Mouse (Mus musculus) lung, postnatal 0 days (tissue): ENCODE measurements around the gene Sucnr1. TPM values are rescaled to one million over a fixed set of nuclear protein-coding genes. Genes with fewer than 3 reads are reported as not detected.

Source experiments
- ATAC-seq: fragments of 200-750 bp; cut with Nextera tagmentation; 2 replicates; pipeline ENCODE4 v1.8.0; 2017; ENCODE audit warnings: moderate library complexity
- DNase-seq: peaks from one replicate; pipeline ENCODE4 v3.0.0-alpha.2; 2016; ENCODE audit warnings: low spot score
- H3K27ac ChIP-seq: fragments of 300-500 bp; sonication (generic); 2 replicates; pipeline ENCODE4 v1.5.1; 2014; ENCODE audit warnings: antibody characterized with exemption, mild to moderate bottlenecking, low read length, mixed read lengths
- H3K27me3 ChIP-seq: fragments of 300-500 bp; sonication (generic); replicated peaks from 2 replicates; pipeline ENCODE4 v1.6.1; 2014; ENCODE audit warnings: low read length, mixed read lengths; ENCODE audit not compliant: insufficient read depth
- H3K36me3 ChIP-seq: fragments of 300-500 bp; sonication (generic); 2 replicates; pipeline ENCODE4 v1.6.1; 2014; ENCODE audit warnings: low read length, mixed read lengths; ENCODE audit not compliant: insufficient read depth
- H3K4me1 ChIP-seq: fragments of 300-500 bp; sonication (generic); 2 replicates; pipeline ENCODE4 v1.6.1; 2014; ENCODE audit warnings: antibody characterized with exemption, low read depth, low read length, mixed read lengths; ENCODE audit not compliant: insufficient read depth
- H3K4me2 ChIP-seq: fragments of 300-500 bp; sonication (generic); replicated peaks from 2 replicates; pipeline ENCODE4 v1.6.1; 2014; ENCODE audit warnings: low read depth, mild to moderate bottlenecking, low read length, moderate library complexity, mixed read lengths
- H3K4me3 ChIP-seq: fragments of 300-500 bp; sonication (generic); 2 replicates; pipeline ENCODE4 v1.5.1; 2014; ENCODE audit warnings: low read depth, low read length
- H3K9ac ChIP-seq: fragments of 300-500 bp; sonication (generic); replicated peaks from 2 replicates; pipeline ENCODE4 v1.6.1; 2014; ENCODE audit warnings: low read depth, mild to moderate bottlenecking
- H3K9me3 ChIP-seq: fragments of 300-500 bp; sonication (generic); 2 replicates; pipeline ENCODE4 v1.6.1; 2016; ENCODE audit warnings: low read length, mixed read lengths
- CTCF ChIP-seq: IDR thresholded peaks from 2 replicates; pipeline ENCODE4 v1.5.1; 2016; ENCODE audit warnings: antibody characterized with exemption, mild to moderate bottlenecking
- EP300 ChIP-seq: IDR thresholded peaks from 2 replicates; pipeline ENCODE4 v1.6.1; 2016; ENCODE audit warnings: antibody characterized with exemption, mild to moderate bottlenecking, control low read depth
- WGBS: fragments of 180-500 bp; shearing (Covaris S2); extraction: QIAGEN DNeasy Blood & Tissue Kit; methylation state at CpG from one replicate; pipeline ENCODE4 v1.1.7; 2014; 5-methylcytosine and 5-hydroxymethylcytosine counted together
- polyA plus RNA-seq: library from polyadenylated mRNA; unstranded; fragments of >200 nt; fragmentation: Nextera tagmentation; extraction: Ambion mirVana; gene quantifications from 2 replicates; pipeline ENCODE4 v1.2.1, GENCODE M21; 2015

Sucnr1 gene
- not detected in 2 replicates for polyA plus RNA-seq

- no peak within 1 kb of the TSS for H3K4me3 ChIP-seq
- TF ChIP-seq CTCF (no peak), EP300 (no peak)
- no peak within 1 kb of the TSS for H3K27ac ChIP-seq
- 0 out of 2 replicates have a peak, but pooled peaks cover 3% of the 10 kb centered on the region for H3K4me1 ChIP-seq
- WGBS, result 49% methylated on average over 4 of the region's 4 CpGs
- DNase-seq, result no peak
- no peak within 1 kb of the TSS for H3K9ac ChIP-seq
- H3K9me3 ChIP-seq, result no peaks in the 10 kb centered on the region
- no peaks in the 10 kb centered on the region for H3K27me3 ChIP-seq
- H3K4me2 ChIP-seq, result no peak within 1 kb of the TSS
- no peak for ATAC-seq
- H3K36me3 ChIP-seq, result no peaks in the 10 kb centered on the region
Measured at GRCm38 (mm10) chr3:60081648-60082047, at the start of gene Sucnr1. Sucnr1 (plus strand) TSS chr3:60081869.

GRCm38 (mm10) chr3:60046221-60046913 is 35.3 kb upstream of the Sucnr1 start:
- Histone ChIP-seq H3K27me3 (no peaks in the 10 kb centered on the region), H3K4me3 (no peak overlapping the region), H3K36me3 (no peaks in the 10 kb centered on the region), H3K4me2 (no peak overlapping the region), H3K9me3 (no peaks in the 10 kb centered on the region), H3K27ac (no peak overlapping the region), H3K4me1 (no peaks in the 10 kb centered on the region), H3K9ac (no peak overlapping the region)
- ATAC-seq, result no peak
- 54% methylated on average over 3 of the region's 3 CpGs for WGBS
- DNase-seq, result no peak
- TF ChIP-seq EP300, result no peak
- no peak for TF ChIP-seq CTCF

- WGBS, result 48% methylated on average over 3 of the region's 3 CpGs
- H3K36me3 ChIP-seq, result no peaks in the 10 kb centered on the region
- no peaks in the 10 kb centered on the region for H3K9me3 ChIP-seq
- no peaks in the 10 kb centered on the region for H3K27me3 ChIP-seq
- no peak overlapping the region for H3K4me3 ChIP-seq
- no peak overlapping the region for H3K27ac ChIP-seq
- DNase-seq, result peak; percentile 11
- H3K9ac ChIP-seq, result no peak overlapping the region
- no peaks in the 10 kb centered on the region for H3K4me1 ChIP-seq
- H3K4me2 ChIP-seq, result no peak overlapping the region
- TF ChIP-seq CTCF, result no peak
- no peak for TF ChIP-seq EP300
- ATAC-seq, result peak; percentile 43
Measured at GRCm38 (mm10) chr3:60053231-60053927, 28.3 kb upstream of the Sucnr1 start.

- Histone ChIP-seq H3K4me3 (no peak overlapping the region), H3K27ac (no peak overlapping the region), H3K4me1 (no peaks in the 10 kb centered on the region), H3K27me3 (no peaks in the 10 kb centered on the region), H3K9ac (no peak overlapping the region), H3K9me3 (no peaks in the 10 kb centered on the region), H3K4me2 (no peak overlapping the region), H3K36me3 (no peaks in the 10 kb centered on the region)
- WGBS, result 41% methylated on average over 2 of the region's 2 CpGs
- peak; percentile 10 for DNase-seq
- peak; percentile 33; the same call in 1 of the 2 replicates for ATAC-seq
- no peak for TF ChIP-seq EP300
- TF ChIP-seq CTCF, result no peak
Measured at GRCm38 (mm10) chr3:60053931-60054330, 27.7 kb upstream of the Sucnr1 start.

GRCm38 (mm10) chr3:60056451-60056850 is 25.2 kb upstream of the Sucnr1 start:
- H3K9me3 ChIP-seq, result no peaks in the 10 kb centered on the region
- no peak overlapping the region for H3K4me3 ChIP-seq
- no peak overlapping the region for H3K9ac ChIP-seq
- 21% methylated on average over 3 of the region's 3 CpGs for WGBS
- no peak overlapping the region for H3K4me2 ChIP-seq
- DNase-seq (peak; percentile 48), ATAC-seq (no peak)
- H3K27me3 ChIP-seq, result no peaks in the 10 kb centered on the region
- H3K36me3 ChIP-seq, result no peaks in the 10 kb centered on the region
- no peaks in the 10 kb centered on the region for H3K4me1 ChIP-seq
- no peak overlapping the region for H3K27ac ChIP-seq
- no peak for TF ChIP-seq EP300
- TF ChIP-seq CTCF, result peak; percentile 67

- ATAC-seq (no peak), DNase-seq (no peak)
- H3K27me3 ChIP-seq, result no peaks in the 10 kb centered on the region
- H3K4me3 ChIP-seq, result no peak overlapping the region
- H3K9ac ChIP-seq, result no peak overlapping the region
- no peaks in the 10 kb centered on the region for H3K9me3 ChIP-seq
- no peaks in the 10 kb centered on the region for H3K36me3 ChIP-seq
- WGBS, result 70% methylated on average over 2 of the region's 2 CpGs
- no peak for TF ChIP-seq CTCF
- TF ChIP-seq EP300, result no peak
- no peak overlapping the region for H3K27ac ChIP-seq
- no peak overlapping the region for H3K4me2 ChIP-seq
- no peaks in the 10 kb centered on the region for H3K4me1 ChIP-seq
Measured at GRCm38 (mm10) chr3:60057070-60057808, 24.4 kb upstream of the Sucnr1 start.
